Mouse (Mus musculus) kidney, embryonic 16.5 days (tissue): Measurements from ENCODE around the gene U2af1. TPM values are rescaled to one million over a fixed set of nuclear protein-coding genes. Genes with fewer than 3 reads are reported as not detected.
"Not testable (repeated sequence)": the region's sequence is repeated elsewhere in the genome, so short reads cannot be mapped to it uniquely, and the experiment has no call there.

Source experiments
- ATAC-seq: fragments of 200-750 bp; cut with Nextera tagmentation; 2 replicates; pipeline ENCODE4 v1.8.0; 2017; ENCODE audit warnings: moderate TSS enrichment; ENCODE audit not compliant: low FRiP score, low TSS enrichment
- H3K27ac ChIP-seq: fragments of 300-500 bp; sonication (generic); 2 replicates; pipeline ENCODE4 v1.5.1; 2014; ENCODE audit warnings: low read length
- H3K27me3 ChIP-seq: fragments of 300-500 bp; sonication (generic); 2 replicates; pipeline ENCODE4 v1.6.1; 2014; ENCODE audit warnings: low read length, control low read depth, mixed read lengths; ENCODE audit not compliant: insufficient read depth
- H3K36me3 ChIP-seq: fragments of 300-500 bp; sonication (generic); 2 replicates; pipeline ENCODE4 v1.6.1; 2014; ENCODE audit warnings: low read length, control low read depth, mixed read lengths; ENCODE audit not compliant: insufficient read depth
- H3K4me1 ChIP-seq: fragments of 300-500 bp; sonication (generic); 2 replicates; pipeline ENCODE4 v1.6.1; 2014; ENCODE audit warnings: low read length, control low read depth, mixed read lengths; ENCODE audit not compliant: insufficient read depth
- H3K4me2 ChIP-seq: fragments of 300-500 bp; sonication (generic); replicated peaks from 2 replicates; pipeline ENCODE4 v1.6.1; 2014; ENCODE audit warnings: low read depth, low read length
- H3K4me3 ChIP-seq: fragments of 300-500 bp; sonication (generic); 2 replicates; pipeline ENCODE4 v1.5.1; 2014; ENCODE audit warnings: mild to moderate bottlenecking, low read length
- H3K9ac ChIP-seq: fragments of 300-500 bp; sonication (generic); replicated peaks from 2 replicates; pipeline ENCODE4 v1.6.1; 2014; ENCODE audit warnings: low read length
- H3K9me3 ChIP-seq: fragments of 300-500 bp; sonication (generic); 2 replicates; pipeline ENCODE4 v1.6.1; 2016; ENCODE audit warnings: low read length, control low read depth
- WGBS: fragments of 180-500 bp; shearing (Covaris S2); extraction: QIAGEN DNeasy Blood & Tissue Kit; methylation state at CpG from one replicate; pipeline ENCODE4 v1.1.7; 2014; 5-methylcytosine and 5-hydroxymethylcytosine counted together
- polyA plus RNA-seq: library from polyadenylated mRNA; unstranded; fragments of >200 nt; fragmentation: Nextera tagmentation; extraction: Ambion mirVana; gene quantifications from 2 replicates; pipeline ENCODE4 v1.2.1, GENCODE M21; 2015

Gene U2af1
- polyA plus RNA-seq = 262 and 338 TPM in 2 replicates

DNA sequence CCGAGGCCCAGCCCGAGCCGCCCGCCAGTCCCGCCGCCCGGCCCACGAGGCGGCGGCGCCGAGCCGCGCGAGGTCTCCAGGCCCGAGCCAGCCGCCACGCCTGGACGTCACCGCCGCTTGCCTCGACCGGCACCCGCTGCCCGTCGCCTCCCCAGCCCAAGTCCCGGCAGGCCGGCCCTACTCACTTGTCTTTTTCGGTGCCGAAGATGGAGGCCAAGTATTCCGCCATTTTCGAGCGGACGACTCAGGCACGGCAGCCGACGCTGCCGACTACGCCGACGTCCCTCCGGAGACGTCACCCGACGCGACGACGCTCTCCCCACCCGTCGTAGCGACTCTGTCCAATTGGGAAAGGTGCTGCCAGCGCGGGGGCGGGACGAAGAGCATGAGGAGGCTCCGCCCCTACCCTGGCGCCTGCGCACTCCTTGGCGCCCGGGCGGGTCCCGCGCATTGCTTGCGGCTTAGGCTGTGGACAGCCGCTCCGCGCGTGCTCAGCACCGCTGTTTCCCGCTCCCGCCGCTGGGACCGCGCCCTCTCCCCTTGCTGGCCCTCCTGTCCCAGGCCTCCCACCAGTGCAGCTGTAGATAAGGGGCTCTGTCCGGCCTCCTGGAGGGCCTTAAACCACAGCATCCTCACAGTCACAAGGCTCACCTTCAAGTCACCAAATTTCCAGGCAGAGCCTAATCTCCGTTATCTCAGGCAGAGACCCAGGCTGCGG is at the start of gene U2af1:
TSS of gene U2af1 (minus strand) at position 425 of the 718 bp plus-strand sequence.
- H3K27ac ChIP-seq = peak within 1 kb of the TSS; percentile 84
- WGBS = under 1% methylated on average over 71 of the region's 77 CpGs
- peaks cover 23% of the 10 kb centered on the region for H3K36me3 ChIP-seq
- peak within 1 kb of the TSS; percentile 80 for H3K4me2 ChIP-seq
- H3K27me3 ChIP-seq = no peaks in the 10 kb centered on the region
- H3K9ac ChIP-seq = peak within 1 kb of the TSS; percentile 99
- peak within 1 kb of the TSS; percentile 95 for H3K4me3 ChIP-seq
- ATAC-seq = peak; percentile 99
- H3K4me1 ChIP-seq = peaks cover 18% of the 10 kb centered on the region
- H3K9me3 ChIP-seq = no peaks in the 10 kb centered on the region

DNA sequence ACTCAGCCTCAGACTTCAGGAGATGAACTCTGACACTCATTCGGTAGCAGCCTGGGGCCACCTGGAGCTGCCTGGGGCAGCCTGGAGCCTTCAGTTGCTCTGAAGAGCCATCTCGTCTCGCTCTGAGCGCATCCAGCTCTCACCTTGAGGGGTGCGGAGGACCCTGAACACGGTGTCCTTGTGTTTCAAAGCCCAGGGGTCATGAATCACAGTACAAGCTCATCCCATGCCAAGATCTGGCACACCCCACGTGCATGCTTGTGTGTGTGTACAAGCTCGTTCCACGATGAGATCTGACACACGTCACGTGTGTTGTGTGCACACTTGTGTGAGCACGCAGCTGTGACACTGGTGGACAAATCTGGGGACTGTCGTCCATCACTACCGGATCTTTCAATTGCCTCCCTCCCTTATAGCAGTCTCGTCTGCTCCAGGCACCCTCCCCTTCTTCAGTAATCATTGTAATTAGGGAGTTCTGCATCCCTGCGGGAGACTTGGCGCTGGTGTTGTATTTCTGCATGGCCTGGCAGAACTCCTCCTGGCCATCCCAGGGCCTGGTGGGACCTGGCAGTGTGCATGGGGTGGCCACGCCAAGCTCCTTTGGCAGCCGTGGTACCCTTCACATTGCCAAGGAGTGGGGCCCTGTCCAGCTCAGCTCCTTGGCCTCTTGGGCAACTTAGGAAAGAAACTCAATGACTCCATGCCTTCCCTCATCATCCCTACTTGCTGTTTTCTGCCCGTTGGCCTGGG is 46.8 kb upstream of the U2af1 start:
- ATAC-seq = no peak
- no peak overlapping the region for H3K4me3 ChIP-seq
- H3K4me2 ChIP-seq = no peak overlapping the region
- no peaks in the 10 kb centered on the region for H3K4me1 ChIP-seq
- H3K9ac ChIP-seq = no peak overlapping the region
- no peaks in the 10 kb centered on the region for H3K27me3 ChIP-seq
- H3K27ac ChIP-seq = no peak overlapping the region
- no peaks in the 10 kb centered on the region for H3K9me3 ChIP-seq
- WGBS = 55% methylated on average over 20 of the region's 20 CpGs
- H3K36me3 ChIP-seq = no peaks in the 10 kb centered on the region

DNA sequence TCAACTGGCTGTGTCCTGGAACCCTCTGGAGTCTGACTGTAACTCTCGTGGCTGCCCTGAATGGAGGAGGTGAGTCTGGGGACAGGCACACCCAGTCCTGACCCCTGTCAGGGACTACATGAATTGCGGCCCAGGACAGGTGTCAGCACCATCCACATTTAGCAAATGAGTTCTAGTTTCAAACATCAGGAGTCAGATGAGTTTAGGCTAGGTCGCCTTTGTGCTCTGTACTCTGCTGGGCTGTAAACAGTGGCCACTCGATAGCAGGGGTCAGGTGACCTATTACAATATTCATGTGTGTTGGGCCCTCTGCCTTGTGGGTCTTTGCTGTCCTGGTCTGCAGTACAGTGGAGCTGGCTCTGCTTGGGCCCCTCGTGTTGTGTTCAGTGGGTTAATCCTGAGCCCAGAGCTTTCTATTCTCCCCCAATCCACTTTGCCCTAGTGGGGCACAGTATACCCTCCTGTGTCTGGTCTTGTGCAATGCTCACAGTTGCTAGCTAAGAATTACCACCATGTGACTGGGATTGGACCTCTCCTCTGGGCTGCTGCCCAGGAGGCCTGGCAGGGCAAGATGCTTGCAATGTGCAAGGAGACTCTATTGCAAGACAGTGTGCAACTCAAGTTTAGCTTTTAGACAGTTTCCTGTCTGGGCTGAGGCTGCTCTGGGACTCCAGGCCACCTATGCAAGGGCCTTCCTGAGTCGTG is 44.7 kb upstream of the U2af1 start:
- Histone ChIP-seq H3K9ac (no peak overlapping the region), H3K27ac (no peak overlapping the region), H3K4me1 (no peaks in the 10 kb centered on the region), H3K4me2 (no peak overlapping the region), H3K36me3 (no peaks in the 10 kb centered on the region), H3K9me3 (no peaks in the 10 kb centered on the region), H3K27me3 (no peaks in the 10 kb centered on the region), H3K4me3 (no peak overlapping the region)
- ATAC-seq = no peak
- 62% methylated on average over 6 of the region's 6 CpGs for WGBS

DNA sequence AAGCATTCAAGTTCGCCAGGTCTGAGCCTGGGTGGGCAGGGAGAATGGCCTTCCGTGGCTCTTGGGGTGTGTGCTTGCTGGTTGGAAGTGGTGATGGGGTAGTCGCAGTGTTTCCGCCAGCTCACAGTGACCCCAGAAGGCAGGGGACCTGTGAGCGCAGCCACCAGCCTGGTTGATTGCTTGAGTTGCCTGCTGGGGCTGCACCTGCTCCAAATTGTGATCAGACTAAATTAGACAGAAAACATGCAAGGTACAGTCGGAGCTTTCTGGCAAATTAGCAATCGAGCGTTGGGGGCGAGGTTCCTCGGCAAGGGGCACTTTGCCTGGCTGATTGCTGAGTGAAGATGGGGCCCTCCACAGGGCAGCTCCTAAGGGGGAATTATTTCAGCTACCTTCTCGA is 39.7 kb upstream of the U2af1 start:
- Histone ChIP-seq H3K27ac (no peak overlapping the region), H3K36me3 (no peaks in the 10 kb centered on the region), H3K4me2 (no peak overlapping the region), H3K9me3 (no peaks in the 10 kb centered on the region), H3K4me1 (peaks cover 7% of the 10 kb centered on the region), H3K27me3 (no peaks in the 10 kb centered on the region), H3K9ac (no peak overlapping the region), H3K4me3 (no peak overlapping the region)
- WGBS = 64% methylated on average over 11 of the region's 11 CpGs
- no peak for ATAC-seq

DNA sequence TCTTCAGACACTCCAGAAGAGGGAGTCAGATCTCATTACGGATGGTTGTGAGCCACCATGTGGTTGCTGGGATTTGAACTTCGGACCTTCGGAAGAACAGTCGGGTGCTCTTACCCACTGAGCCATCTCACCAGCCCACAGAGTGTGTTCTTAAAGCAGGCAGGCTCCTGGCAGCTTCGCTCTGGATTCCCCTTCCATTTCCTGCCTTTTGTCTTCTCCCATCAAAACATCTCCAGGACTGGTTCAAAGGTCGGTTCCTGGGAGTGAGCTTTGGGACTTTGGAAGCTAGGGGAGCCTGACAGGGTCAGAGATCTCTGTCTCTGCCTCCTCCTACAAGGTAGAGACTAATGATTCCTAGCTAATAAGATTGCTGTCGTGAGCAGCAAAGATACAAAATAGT is 36.7 kb upstream of the U2af1 start:
- H3K4me2 ChIP-seq, H3K4me3 ChIP-seq, H3K9me3 ChIP-seq, ATAC-seq, H3K9ac ChIP-seq, H3K27me3 ChIP-seq, H3K36me3 ChIP-seq, H3K27ac ChIP-seq: not testable (repeated sequence)
- WGBS = 89% methylated on average over 7 of the region's 7 CpGs
- peaks cover 14% of the 10 kb centered on the region for H3K4me1 ChIP-seq

DNA sequence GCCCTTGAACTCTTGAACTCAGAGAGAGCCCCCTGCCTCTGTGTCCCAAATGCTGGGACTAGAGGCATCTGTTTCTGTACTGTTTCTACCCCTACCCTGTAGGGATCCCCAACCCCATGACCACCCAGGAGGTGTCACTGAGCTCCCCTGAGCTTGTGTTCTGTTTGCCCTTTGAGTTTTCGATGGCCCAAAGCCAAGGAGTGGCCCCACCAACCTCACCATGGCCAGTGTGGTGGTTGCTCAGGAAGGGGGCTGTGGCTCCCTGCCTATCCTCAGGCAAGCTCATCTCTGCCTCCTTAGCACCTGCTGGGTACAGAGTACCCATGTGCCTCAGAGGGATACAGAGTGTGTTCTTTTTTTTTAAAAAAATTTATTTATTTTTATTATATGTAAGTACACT is 36.3 kb upstream of the U2af1 start:
- Histone ChIP-seq H3K9me3 (no peaks in the 10 kb centered on the region), H3K36me3 (no peaks in the 10 kb centered on the region), H3K4me1 (peaks cover 14% of the 10 kb centered on the region), H3K27me3 (no peaks in the 10 kb centered on the region), H3K27ac (no peak overlapping the region), H3K9ac (no peak overlapping the region), H3K4me3 (no peak overlapping the region), H3K4me2 (no peak overlapping the region)
- 94% methylated on average over 1 of the region's 1 CpGs for WGBS
- no peak for ATAC-seq

DNA sequence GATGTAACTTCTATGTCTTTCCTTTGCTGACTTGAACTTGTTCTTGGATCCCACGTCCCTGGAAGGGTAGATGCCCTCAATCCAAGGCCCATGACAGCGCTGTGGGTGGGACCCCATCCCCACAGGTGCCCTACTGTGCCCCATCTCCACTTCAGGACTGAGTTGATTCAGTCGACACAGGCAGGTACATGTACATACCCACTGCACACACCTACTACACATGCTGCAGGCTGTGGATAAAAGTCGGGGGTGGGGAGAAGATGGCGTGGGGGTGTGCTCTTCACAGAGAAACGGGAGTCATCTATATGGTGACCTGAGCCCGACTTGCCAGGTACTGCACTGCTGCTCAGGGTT is 35.3 kb upstream of the U2af1 start:
- H3K9me3 ChIP-seq = no peaks in the 10 kb centered on the region
- H3K9ac ChIP-seq = no peak overlapping the region
- H3K4me3 ChIP-seq = no peak overlapping the region
- 54% methylated on average over 7 of the region's 7 CpGs for WGBS
- no peaks in the 10 kb centered on the region for H3K27me3 ChIP-seq
- H3K27ac ChIP-seq = no peak overlapping the region
- H3K4me2 ChIP-seq = no peak overlapping the region
- peak; percentile 46; the same call in 1 of the 2 replicates for ATAC-seq
- no peaks in the 10 kb centered on the region for H3K36me3 ChIP-seq
- H3K4me1 ChIP-seq = peaks cover 14% of the 10 kb centered on the region

DNA sequence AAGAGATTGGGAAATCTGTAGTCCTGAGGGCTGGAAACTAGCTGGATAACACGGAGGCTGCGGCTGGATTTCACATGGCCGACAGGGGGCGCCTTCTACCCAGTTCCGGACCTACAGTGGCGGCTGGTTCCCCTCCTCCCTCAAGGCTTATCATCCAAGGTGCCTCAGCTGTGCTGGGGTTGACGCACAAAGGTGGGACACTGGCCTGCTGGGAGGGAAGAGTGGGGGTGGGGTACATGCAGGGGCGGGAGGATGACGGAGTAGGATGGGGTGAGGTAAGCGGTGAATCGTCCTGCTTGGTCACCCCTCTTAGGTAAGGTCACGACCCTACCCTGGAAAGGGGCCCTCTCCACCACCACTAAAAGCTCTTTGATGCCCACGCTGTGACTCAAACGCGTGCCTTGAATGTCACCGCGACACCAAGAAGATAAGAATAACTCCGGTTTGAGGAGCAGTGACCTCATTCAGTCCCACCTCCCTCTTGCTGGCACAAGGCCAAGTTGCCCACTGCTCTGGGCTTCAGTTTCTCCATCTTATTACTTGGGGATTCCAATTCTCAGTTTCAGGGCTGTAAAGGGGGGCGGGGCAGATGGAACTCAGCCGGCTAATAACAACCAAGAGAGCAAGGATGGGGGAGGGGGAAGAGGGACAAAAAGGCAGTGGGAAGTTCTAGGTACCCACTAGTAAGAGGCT is 34.8 kb upstream of the U2af1 start:
- Histone ChIP-seq H3K36me3 (no peaks in the 10 kb centered on the region), H3K9ac (no peak overlapping the region), H3K4me2 (peak overlapping the region; percentile 47), H3K4me3 (no peak overlapping the region), H3K4me1 (peaks cover 14% of the 10 kb centered on the region), H3K27ac (no peak overlapping the region), H3K27me3 (no peaks in the 10 kb centered on the region), H3K9me3 (no peaks in the 10 kb centered on the region)
- WGBS = 2% methylated on average over 20 of the region's 20 CpGs
- peak; percentile 63 for ATAC-seq

DNA sequence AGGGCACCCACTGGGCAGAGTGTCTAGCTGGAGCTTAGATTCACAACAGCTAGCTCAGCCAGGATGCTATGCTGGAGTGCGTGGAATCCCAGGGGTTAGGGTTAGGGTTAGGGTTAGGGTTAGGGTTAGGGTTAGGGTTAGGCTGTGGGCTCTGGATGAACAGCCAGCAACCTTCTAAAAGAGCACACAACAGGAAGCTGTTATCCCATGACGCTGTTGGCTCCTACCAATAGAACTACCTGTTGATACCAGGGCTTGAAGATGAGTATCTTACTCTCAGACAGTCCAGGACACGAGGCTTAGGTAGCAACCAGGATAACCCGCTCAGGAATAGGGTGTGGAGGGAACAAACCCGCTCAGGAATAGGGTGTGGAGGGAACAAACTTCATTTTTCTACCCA is 34.2 kb upstream of the U2af1 start:
- WGBS = 39% methylated on average over 5 of the region's 5 CpGs
- Histone ChIP-seq H3K4me2 (peak overlapping the region; percentile 47; the same call in 1 of the 2 replicates), H3K36me3 (no peaks in the 10 kb centered on the region), H3K9ac (no peak overlapping the region), H3K9me3 (no peaks in the 10 kb centered on the region), H3K4me3 (no peak overlapping the region), H3K4me1 (peaks cover 14% of the 10 kb centered on the region), H3K27me3 (no peaks in the 10 kb centered on the region), H3K27ac (no peak overlapping the region)
- ATAC-seq = peak; percentile 3; the same call in 1 of the 2 replicates
